Mouse (Mus musculus) brown adipose tissue, adult 24 weeks (tissue): ENCODE data around the gene Gm28998. TPM values are rescaled to one million over a fixed set of nuclear protein-coding genes. Genes with fewer than 3 reads are reported as not detected.
"Not testable (repeated sequence)": the region's sequence is repeated elsewhere in the genome, so short reads cannot be mapped to it uniquely, and the experiment has no call there.

Source experiments
- H3K27ac ChIP-seq: fragments of 200-500 bp; replicated peaks from 2 replicates; pipeline ENCODE4 v1.5.1; 2012; ENCODE audit warnings: low read depth, mild to moderate bottlenecking, low read length
- H3K4me1 ChIP-seq: fragments of 200-500 bp; 2 replicates; pipeline ENCODE4 v1.6.1; 2012; ENCODE audit warnings: low read length, mixed read lengths; ENCODE audit not compliant: control insufficient read depth, insufficient read depth, insufficient read length
- H3K4me3 ChIP-seq: fragments of 200-500 bp; 2 replicates; pipeline ENCODE4 v1.5.1; 2012; ENCODE audit warnings: low read depth, mild to moderate bottlenecking, low read length, moderate library complexity; ENCODE audit not compliant: insufficient read depth
- polyA plus RNA-seq: library from polyadenylated mRNA; stranded (reverse); fragments of >200 nt; gene quantifications from 2 replicates; pipeline ENCODE4 v1.2.4, GENCODE M21; 2012; ENCODE audit not compliant: missing spikeins, insufficient read depth, insufficient read length

The Gm28998 gene
- polyA plus RNA-seq = not detected in 2 replicates

DNA sequence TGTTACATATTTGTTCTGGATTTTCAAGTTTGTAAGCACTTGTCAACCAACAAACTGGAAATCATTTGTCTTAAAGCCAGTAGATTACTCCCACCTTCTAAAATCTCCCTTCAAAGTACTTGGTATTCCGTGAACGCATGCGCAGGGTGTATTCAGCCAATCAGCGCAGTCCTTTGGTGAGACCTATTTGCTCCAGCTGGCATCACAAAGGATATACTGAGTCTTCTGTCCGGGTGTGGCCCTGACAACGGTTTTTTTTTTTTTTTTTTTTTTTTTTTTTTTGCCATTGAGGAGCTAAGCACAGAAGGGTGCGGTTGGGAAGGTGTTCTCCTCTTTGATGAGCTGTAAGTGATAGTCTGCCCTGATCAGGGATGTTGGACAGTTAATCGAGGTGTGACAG, at the start of gene Gm28998:
Gene Gm28998 (plus strand): TSS at position 301 of the 400 bp plus-strand sequence.
- H3K4me3 ChIP-seq, H3K27ac ChIP-seq, H3K4me1 ChIP-seq: not testable (repeated sequence)

Other genes starting within 250 kb of the Gm28998 start
- not detected in 2 replicates for gene Gm21244, start 84.5 kb upstream of the Gm28998 start, polyA plus RNA-seq
- gene Gm21788, start 151.2 kb downstream of the Gm28998 start, polyA plus RNA-seq = not detected in 2 replicates